In genomic region chr3:93520330-93521193, GRCm38 (mm10) we compare ENCODE assay signal across 8 mouse cellular contexts. TPM values are rescaled to one million over a fixed set of nuclear protein-coding genes. Genes with fewer than 3 reads are reported as not detected.
DNase-seq lines count a peak whose midpoint lies in the region; ATAC-seq and TF ChIP-seq lines count a peak whose summit lies in the region.

Gene S100a11 (plus strand): TSS chr3:93520488.

- DNase-seq in CD4-positive, CD25-positive, alpha-beta regulatory T cell, adult 2 months (ENCODE audit: low read depth, low spot score) = peak; percentile 67
- peak; percentile 68 to 89 for DNase-seq in adrenal gland, adult (ENCODE audit: inconsistent age in 2 of 2, low spot score in 1 of 2)
- DNase-seq in fibroblast of lung, adult 2 months (ENCODE audit: low read depth) = peak; percentile 69
- peak; percentile 69 for DNase-seq in heart, postnatal 0 days (ENCODE audit: low spot score)
- peak; percentile 61 to 79 for DNase-seq in kidney, postnatal 25 days
- peak; percentile 11 for DNase-seq in right cerebral cortex, postnatal 14 days
- DNase-seq in urinary bladder, postnatal 4 days (ENCODE audit: low spot score in 2 of 2) = peak; percentile 60 to 65

- H3K4me2 ChIP-seq in heart, postnatal 0 days (ENCODE audit: low read depth, low read length) = peak within 1 kb of the TSS; percentile 65

- peak within 1 kb of the TSS; percentile 75 for H3K9ac ChIP-seq in heart, postnatal 0 days (replicated peaks; ENCODE audit: low read depth, low read length)

- no peaks in the 10 kb centered on the region for H3K9me3 ChIP-seq in heart, postnatal 0 days (replicated peaks; ENCODE audit: control insufficient read depth, low read length)

- H3K79me2 ChIP-seq in macrophage (ENCODE audit: inconsistent target) = peaks cover 28% of the 10 kb centered on the region

- peak; percentile 89 for ATAC-seq in heart, postnatal 0 days (ENCODE audit: insufficient read depth, low read depth)

- peak; percentile 9; the same call in 1 of the 2 replicates for TF ChIP-seq CTCF in heart, postnatal 0 days (IDR thresholded peaks at IDR 0.05; ENCODE audit: low read depth)

- H3K4me3 ChIP-seq in heart, postnatal 0 days (ENCODE audit: low read depth, low read length) = peak within 1 kb of the TSS; percentile 66
- peak within 1 kb of the TSS; percentile 68 for H3K4me3 ChIP-seq in macrophage (ENCODE audit: inconsistent target)

- no peaks in the 10 kb centered on the region for H3K27me3 ChIP-seq in heart, postnatal 0 days (ENCODE audit: control insufficient read depth, insufficient read depth, low read length)

- H3K27ac ChIP-seq in heart, postnatal 0 days (ENCODE audit: low read depth) = peak within 1 kb of the TSS; percentile 89
- peak within 1 kb of the TSS; percentile 54 for H3K27ac ChIP-seq in macrophage

- no peaks in the 10 kb centered on the region for H3K4me1 ChIP-seq in heart, postnatal 0 days (ENCODE audit: control insufficient read depth, insufficient read depth)

- under 1% methylated on average over 38 of the region's 38 CpGs for WGBS in heart, postnatal 0 days
- WGBS in macrophage (ENCODE audit: missing documents) = 1% methylated on average over 38 of the region's 38 CpGs

- peaks cover 10% of the 10 kb centered on the region; the same call in 1 of the 2 replicates for H3K36me3 ChIP-seq in heart, postnatal 0 days (replicated peaks; ENCODE audit: control insufficient read depth, insufficient read depth, low read length)
- 0 out of 2 replicates have a peak, but pooled peaks cover 7% of the 10 kb centered on the region for H3K36me3 ChIP-seq in macrophage (ENCODE audit: inconsistent target)

- no peak for TF ChIP-seq EP300 in heart, postnatal 0 days (IDR thresholded peaks at IDR 0.05; ENCODE audit: low read depth)

RNA-seq across cellular contexts. Expression of gene S100a11, which starts in this region (rescaled TPM):
- total RNA-seq in heart, postnatal 0 days (2014; rRNA removed; ENCODE audit: low replicate concordance) = 47.5 and 77.1 TPM in 2 replicates
- polyA plus RNA-seq in heart, postnatal 0 days (2015; fragmentation: Nextera tagmentation; extraction: Ambion mirVana) = 686 TPM in 2 replicates
- 100 to 1,000 TPM in 1 of 26 experiments, 10 to 100 TPM in 5, 1 to 10 TPM in 17, not detected in 3; 2.8 to 159 (median 6.8) TPM for total RNA-seq in macrophage (2018; cell fraction: chromatin; rRNA removed)
- 100 to 1,000 TPM; 141 to 362 (median 244) TPM for total RNA-seq in macrophage (2018; cell fraction: cytosol; rRNA removed)
- total RNA-seq in macrophage (2018; cell fraction: nucleus; rRNA removed) = 10 to 100 TPM in 25 of 26 experiments, 1 to 10 TPM in 1; 9.4 to 57.5 (median 30.7) TPM
- polyA plus RNA-seq in macrophage (2018) = 323 to 542 TPM (median 466 TPM) in 3 replicates

Comparison
In these comparisons a context has a peak if more than half of its experiments do, and no peak if none do; other contexts are left out.
1. Peak in every context shown above with its lines: DNase-seq, ATAC-seq, H3K4me3 ChIP-seq and H3K27ac ChIP-seq.
2. DNase-seq: peak in every context shown above with its lines; median percentile 78 in adrenal gland, adult; 70 in kidney, postnatal 25 days; 69 in fibroblast of lung, adult 2 months; 69 in heart, postnatal 0 days; 67 in CD4-positive, CD25-positive, alpha-beta regulatory T cell, adult 2 months; 62 in urinary bladder, postnatal 4 days; 11 in right cerebral cortex, postnatal 14 days.